Mouse (Mus musculus): Measurements from ENCODE around the gene Fgf11. TPM values are rescaled to one million over a fixed set of nuclear protein-coding genes. Genes with fewer than 3 reads are reported as not detected.

Gene Fgf11
- polyA plus RNA-seq (2015; fragmentation: Nextera tagmentation; extraction: Ambion mirVana), result 0.07 and 0.20 TPM in 2 replicates

- Histone ChIP-seq H3K4me1 (replicated peaks) (peaks cover 60% of the 10 kb centered on the region), H3K4me2 (peak within 1 kb of the TSS; percentile 77), H3K27ac (no peak within 1 kb of the TSS), H3K27me3 (peaks cover 100% of the 10 kb centered on the region), H3K9me3 (replicated peaks) (no peaks in the 10 kb centered on the region), H3K4me3 (replicated peaks) (peak within 1 kb of the TSS; percentile 57), H3K9ac (peak within 1 kb of the TSS; percentile 54), H3K36me3 (no peaks in the 10 kb centered on the region)
- no peak for DNase-seq
- WGBS (ENCODE audit: insufficient replicate concordance), result 4% methylated on average over 31 of the region's 33 CpGs
- no peak for ATAC-seq (ENCODE audit: low read depth)
Measured at GRCm38 (mm10) chr11:69801379-69801977, at the start of gene Fgf11. Gene Fgf11, minus strand, starts transcription at chr11:69801857.

GRCm38 (mm10) chr11:69850754-69851153 lies 49.1 kb upstream of the Fgf11 start:
- Histone ChIP-seq H3K27ac (peak overlapping the region; percentile 99), H3K9ac (peak overlapping the region; percentile 30; the same call in 1 of the 2 replicates), H3K9me3 (replicated peaks) (no peaks in the 10 kb centered on the region), H3K4me1 (replicated peaks) (peaks cover 93% of the 10 kb centered on the region), H3K36me3 (peaks cover 51% of the 10 kb centered on the region), H3K4me2 (peak overlapping the region; percentile 17; the same call in 1 of the 2 replicates), H3K27me3 (no peaks in the 10 kb centered on the region), H3K4me3 (replicated peaks) (no peak overlapping the region)
- DNase-seq, result no peak
- 58% methylated on average over 8 of the region's 8 CpGs for WGBS (ENCODE audit: insufficient replicate concordance)
- no peak for ATAC-seq (ENCODE audit: low read depth)

- Histone ChIP-seq H3K27me3 (no peaks in the 10 kb centered on the region), H3K27ac (peak overlapping the region; percentile 99), H3K9ac (no peak overlapping the region), H3K4me2 (no peak overlapping the region), H3K4me1 (replicated peaks) (peaks cover 92% of the 10 kb centered on the region), H3K36me3 (peaks cover 51% of the 10 kb centered on the region), H3K4me3 (replicated peaks) (no peak overlapping the region), H3K9me3 (replicated peaks) (no peaks in the 10 kb centered on the region)
- 83% methylated on average over 15 of the region's 15 CpGs for WGBS (ENCODE audit: insufficient replicate concordance)
- DNase-seq, result no peak
- no peak for ATAC-seq (ENCODE audit: low read depth)
Measured at GRCm38 (mm10) chr11:69849884-69850283, 48.2 kb upstream of the Fgf11 start.

GRCm38 (mm10) chr11:69849128-69849527 lies 47.5 kb upstream of the Fgf11 start:
- Histone ChIP-seq H3K9me3 (replicated peaks) (no peaks in the 10 kb centered on the region), H3K36me3 (peaks cover 51% of the 10 kb centered on the region), H3K27ac (peak overlapping the region; percentile 99), H3K9ac (peak overlapping the region; percentile 19; the same call in 1 of the 2 replicates), H3K4me3 (replicated peaks) (no peak overlapping the region), H3K4me1 (replicated peaks) (peaks cover 87% of the 10 kb centered on the region), H3K4me2 (no peak overlapping the region), H3K27me3 (no peaks in the 10 kb centered on the region)
- 72% methylated on average over 9 of the region's 9 CpGs for WGBS (ENCODE audit: insufficient replicate concordance)
- no peak for ATAC-seq (ENCODE audit: low read depth)
- DNase-seq, result no peak

GRCm38 (mm10) chr11:69848021-69848420 lies 46.4 kb upstream of the Fgf11 start:
- WGBS (ENCODE audit: insufficient replicate concordance), result 93% methylated on average over 6 of the region's 6 CpGs
- Histone ChIP-seq H3K27ac (peak overlapping the region; percentile 99), H3K4me1 (replicated peaks) (peaks cover 86% of the 10 kb centered on the region), H3K9ac (peak overlapping the region; percentile 90), H3K4me2 (peak overlapping the region; percentile 94), H3K4me3 (replicated peaks) (peak overlapping the region; percentile 79), H3K9me3 (replicated peaks) (no peaks in the 10 kb centered on the region), H3K36me3 (peaks cover 51% of the 10 kb centered on the region), H3K27me3 (no peaks in the 10 kb centered on the region)
- DNase-seq (no peak), ATAC-seq (ENCODE audit: low read depth) (no peak)

- 13% methylated on average over 37 of the region's 37 CpGs for WGBS (ENCODE audit: insufficient replicate concordance)
- DNase-seq (peak; percentile 65), ATAC-seq (ENCODE audit: low read depth) (peak; percentile 66)
- Histone ChIP-seq H3K27ac (peak overlapping the region; percentile 99), H3K27me3 (no peaks in the 10 kb centered on the region), H3K9ac (peak overlapping the region; percentile 90), H3K4me1 (replicated peaks) (peaks cover 81% of the 10 kb centered on the region), H3K9me3 (replicated peaks) (no peaks in the 10 kb centered on the region), H3K36me3 (peaks cover 43% of the 10 kb centered on the region), H3K4me2 (peak overlapping the region; percentile 94), H3K4me3 (replicated peaks) (peak overlapping the region; percentile 79)
Measured at GRCm38 (mm10) chr11:69846738-69847688, 45.4 kb upstream of the Fgf11 start.

- peak; percentile 88 for DNase-seq
- H3K4me3 ChIP-seq (replicated peaks), result peak within 1 kb of the TSS; percentile 79
- H3K36me3 ChIP-seq, result peaks cover 36% of the 10 kb centered on the region
- peak within 1 kb of the TSS; percentile 99 for H3K27ac ChIP-seq
- H3K9me3 ChIP-seq (replicated peaks), result no peaks in the 10 kb centered on the region
- peak within 1 kb of the TSS; percentile 90 for H3K9ac ChIP-seq
- ATAC-seq (ENCODE audit: low read depth), result peak; percentile 89
- no peaks in the 10 kb centered on the region for H3K27me3 ChIP-seq
- 0% methylated on average over 38 of the region's 38 CpGs for WGBS (ENCODE audit: insufficient replicate concordance)
- peak within 1 kb of the TSS; percentile 94 for H3K4me2 ChIP-seq
- peaks cover 74% of the 10 kb centered on the region for H3K4me1 ChIP-seq (replicated peaks)
Measured at GRCm38 (mm10) chr11:69846198-69846680, 44.6 kb upstream of the Fgf11 start, which contains the start of gene Plscr3. Gene Plscr3, plus strand, starts transcription at chr11:69846376.

GRCm38 (mm10) chr11:69838714-69839104 lies 37.1 kb upstream of the Fgf11 start:
- Histone ChIP-seq H3K27me3 (peaks cover 41% of the 10 kb centered on the region), H3K4me2 (peak overlapping the region; percentile 95), H3K27ac (peak overlapping the region; percentile 85), H3K4me1 (replicated peaks) (peaks cover 63% of the 10 kb centered on the region), H3K9ac (peak overlapping the region; percentile 80), H3K36me3 (0 out of 2 replicates have a peak, but pooled peaks cover 3% of the 10 kb centered on the region), H3K4me3 (replicated peaks) (peak overlapping the region; percentile 70), H3K9me3 (replicated peaks) (no peaks in the 10 kb centered on the region)
- WGBS (ENCODE audit: insufficient replicate concordance), result 2% methylated on average over 7 of the region's 7 CpGs
- ATAC-seq (ENCODE audit: low read depth) (peak; percentile 2; the same call in 1 of the 2 replicates), DNase-seq (no peak)

- H3K27me3 ChIP-seq, result peaks cover 46% of the 10 kb centered on the region
- peak within 1 kb of the TSS; percentile 80 for H3K9ac ChIP-seq
- peak within 1 kb of the TSS; percentile 95 for H3K4me2 ChIP-seq
- H3K9me3 ChIP-seq (replicated peaks), result no peaks in the 10 kb centered on the region
- peaks cover 65% of the 10 kb centered on the region for H3K4me1 ChIP-seq (replicated peaks)
- peak; percentile 89 for ATAC-seq (ENCODE audit: low read depth)
- H3K4me3 ChIP-seq (replicated peaks), result peak within 1 kb of the TSS; percentile 70
- 0 out of 2 replicates have a peak, but pooled peaks cover 3% of the 10 kb centered on the region for H3K36me3 ChIP-seq
- H3K27ac ChIP-seq, result peak within 1 kb of the TSS; percentile 85
- DNase-seq, result peak; percentile 96
- under 1% methylated on average over 34 of the region's 34 CpGs for WGBS (ENCODE audit: insufficient replicate concordance)
Measured at GRCm38 (mm10) chr11:69837952-69838713, 36.5 kb upstream of the Fgf11 start, which contains the start of gene Tmem256. Gene Tmem256, plus strand, starts transcription at chr11:69838514.

GRCm38 (mm10) chr11:69837604-69837951 lies 35.9 kb upstream of the Fgf11 start, which contains the start of gene Nlgn2:
Gene Nlgn2, minus strand, starts transcription at chr11:69837784.
- Histone ChIP-seq H3K27me3 (peaks cover 52% of the 10 kb centered on the region), H3K27ac (peak within 1 kb of the TSS; percentile 85), H3K4me3 (replicated peaks) (peak within 1 kb of the TSS; percentile 70), H3K36me3 (0 out of 2 replicates have a peak, but pooled peaks cover 3% of the 10 kb centered on the region), H3K4me2 (peak within 1 kb of the TSS; percentile 95), H3K9me3 (replicated peaks) (no peaks in the 10 kb centered on the region), H3K4me1 (replicated peaks) (peaks cover 59% of the 10 kb centered on the region), H3K9ac (peak within 1 kb of the TSS; percentile 80)
- ATAC-seq (ENCODE audit: low read depth) (peak; percentile 35), DNase-seq (no peak)
- WGBS (ENCODE audit: insufficient replicate concordance), result under 1% methylated on average over 32 of the region's 32 CpGs

Data from liver, embryonic 13.5 days (tissue).